Mouse (Mus musculus): ENCODE measurements at regions not wholly inside any gene's neighbourhood (a gene's known extent, or its start where the extent isn't known, plus 50 kb on each side); places are given as distances from the start of the nearest gene placed in this dataset.
A peak's percentile ranks its signal among the peaks of the same experiment; 100 is the strongest.

DNA sequence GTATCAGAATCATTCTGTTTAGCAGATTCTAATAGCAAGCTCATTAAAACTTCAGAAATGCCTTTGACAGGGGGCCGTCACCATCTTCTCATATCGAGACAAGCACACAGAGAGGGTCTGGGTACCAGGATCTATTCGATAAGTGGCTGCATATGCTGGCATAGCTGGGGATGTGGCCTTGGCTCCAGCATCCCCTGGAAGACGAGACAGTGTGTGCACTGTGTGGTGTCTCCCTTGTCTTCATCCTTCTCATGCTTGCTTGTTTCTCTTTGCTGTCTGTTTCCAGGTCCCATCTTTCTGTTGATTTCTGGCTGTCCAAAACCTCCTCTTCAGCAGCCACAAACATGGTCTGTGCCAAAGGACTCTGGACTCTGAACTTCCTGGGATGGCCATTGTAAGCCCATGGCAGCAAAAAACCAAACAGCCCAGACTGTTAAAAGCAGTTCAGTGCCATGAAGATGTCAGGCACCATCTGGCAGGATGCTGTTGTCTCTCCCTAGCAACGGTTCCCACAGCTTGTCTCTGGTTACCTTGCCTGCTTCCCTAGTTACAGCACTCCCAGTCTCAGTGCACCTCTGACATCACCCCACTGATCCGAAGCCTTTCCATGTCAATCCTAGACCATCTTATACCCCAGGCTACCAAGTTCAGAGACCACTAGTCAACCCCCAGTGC lies 56.5 kb downstream of the Kctd12 start:
- H3K4me1 ChIP-seq (replicated peaks), result peaks cover 15% of the 10 kb centered on the region
- H3K4me3 ChIP-seq, result no peak overlapping the region
- ATAC-seq (ENCODE audit: low read depth), result peak; percentile 88; the same call in 1 of the 2 replicates
- no peak overlapping the region for H3K9ac ChIP-seq
- H3K4me2 ChIP-seq, result no peak overlapping the region
- no peaks in the 10 kb centered on the region for H3K36me3 ChIP-seq
- no peaks in the 10 kb centered on the region for H3K27me3 ChIP-seq
- H3K9me3 ChIP-seq, result no peaks in the 10 kb centered on the region
- no peak overlapping the region for H3K27ac ChIP-seq (replicated peaks)
- 63% methylated on average over 6 of the region's 6 CpGs for WGBS

DNA sequence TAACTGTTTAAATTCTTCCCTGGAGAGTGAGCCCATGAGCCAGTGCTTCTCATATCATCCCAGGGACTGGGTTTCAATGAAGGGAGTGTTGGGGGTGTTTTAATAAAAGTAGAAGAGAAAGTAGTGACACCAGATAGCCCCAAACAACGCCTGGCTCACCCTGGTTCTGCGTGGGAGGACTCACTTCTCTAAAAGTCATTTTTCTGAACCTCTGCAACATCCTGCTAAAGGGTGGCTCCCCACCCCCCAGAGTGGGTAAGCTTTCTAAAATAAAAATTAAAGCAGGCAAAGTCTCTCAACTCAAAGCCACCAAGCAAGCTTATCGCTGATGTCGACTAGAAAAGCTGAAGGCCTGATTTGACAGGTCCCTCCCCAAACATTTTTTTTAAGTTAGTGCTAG lies 57.8 kb downstream of the Kctd12 start:
- ATAC-seq (ENCODE audit: low read depth), result no peak
- H3K27ac ChIP-seq (replicated peaks), result no peak overlapping the region
- H3K4me1 ChIP-seq (replicated peaks), result peaks cover 15% of the 10 kb centered on the region
- no peak overlapping the region for H3K4me3 ChIP-seq
- H3K9me3 ChIP-seq, result no peaks in the 10 kb centered on the region
- H3K36me3 ChIP-seq, result no peaks in the 10 kb centered on the region
- H3K9ac ChIP-seq, result no peak overlapping the region
- H3K27me3 ChIP-seq, result no peaks in the 10 kb centered on the region
- H3K4me2 ChIP-seq, result no peak overlapping the region
- 93% methylated on average over 4 of the region's 4 CpGs for WGBS

DNA sequence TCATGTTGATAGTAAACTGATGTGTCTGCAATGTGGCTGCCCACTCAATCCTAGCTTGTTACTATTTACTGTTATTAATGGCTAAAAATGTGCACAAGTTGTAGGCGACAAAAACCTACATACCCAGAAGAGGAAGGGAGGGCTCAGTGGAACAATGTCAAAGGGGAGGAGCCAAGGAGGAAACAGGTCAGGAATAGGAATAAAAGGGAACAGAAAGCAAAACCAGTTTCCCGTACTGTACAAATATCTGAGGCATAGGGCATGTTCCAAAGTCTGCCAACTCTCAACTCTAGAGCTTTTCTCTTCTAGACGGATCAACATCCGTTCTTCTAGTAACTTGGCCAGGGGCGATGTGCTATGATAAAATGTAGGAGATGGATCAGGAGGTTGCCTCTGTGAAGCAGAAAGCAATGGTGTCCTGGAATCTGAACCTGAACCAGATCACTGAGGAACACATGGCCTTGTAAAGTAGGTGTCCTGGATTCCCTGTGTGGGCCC lies 59.9 kb downstream of the Kctd12 start:
- H3K9ac ChIP-seq, result no peak overlapping the region
- no peak overlapping the region for H3K4me2 ChIP-seq

DNA sequence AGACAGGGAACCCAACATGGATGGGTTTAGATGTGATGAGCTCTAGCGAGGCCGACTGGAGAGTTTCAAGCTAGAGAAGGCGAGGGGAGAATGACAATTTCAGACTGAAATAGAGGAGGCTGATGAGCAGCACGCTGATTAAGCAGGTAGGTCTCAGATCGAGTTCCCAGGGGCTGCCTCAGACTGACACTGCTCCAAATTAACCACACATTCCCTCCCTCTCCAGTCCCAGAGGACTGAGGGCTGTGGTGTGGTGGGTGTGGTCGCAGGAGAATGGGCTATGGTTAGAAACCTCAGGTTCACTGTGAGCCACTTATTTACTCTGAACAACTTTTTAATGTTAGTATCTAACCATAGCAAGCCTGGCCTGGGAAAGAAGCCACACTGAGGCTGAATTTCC lies 62.0 kb downstream of the Kctd12 start:
- Histone ChIP-seq H3K27me3 (no peaks in the 10 kb centered on the region), H3K4me2 (no peak overlapping the region), H3K36me3 (no peaks in the 10 kb centered on the region), H3K9me3 (no peaks in the 10 kb centered on the region), H3K9ac (no peak overlapping the region), H3K4me1 (replicated peaks) (peaks cover 6% of the 10 kb centered on the region), H3K4me3 (no peak overlapping the region), H3K27ac (replicated peaks) (no peak overlapping the region)
- WGBS, result 82% methylated on average over 6 of the region's 6 CpGs
- no peak for ATAC-seq (ENCODE audit: low read depth)

More for the DNA sequence above, 59.9 kb downstream of the Kctd12 start:
- Histone ChIP-seq H3K27ac (replicated peaks) (no peak overlapping the region), H3K27me3 (no peaks in the 10 kb centered on the region), H3K9me3 (no peaks in the 10 kb centered on the region), H3K4me3 (no peak overlapping the region), H3K4me1 (replicated peaks) (peaks cover 15% of the 10 kb centered on the region), H3K36me3 (no peaks in the 10 kb centered on the region)
- 88% methylated on average over 5 of the region's 5 CpGs for WGBS
- ATAC-seq (ENCODE audit: low read depth), result no peak

DNA sequence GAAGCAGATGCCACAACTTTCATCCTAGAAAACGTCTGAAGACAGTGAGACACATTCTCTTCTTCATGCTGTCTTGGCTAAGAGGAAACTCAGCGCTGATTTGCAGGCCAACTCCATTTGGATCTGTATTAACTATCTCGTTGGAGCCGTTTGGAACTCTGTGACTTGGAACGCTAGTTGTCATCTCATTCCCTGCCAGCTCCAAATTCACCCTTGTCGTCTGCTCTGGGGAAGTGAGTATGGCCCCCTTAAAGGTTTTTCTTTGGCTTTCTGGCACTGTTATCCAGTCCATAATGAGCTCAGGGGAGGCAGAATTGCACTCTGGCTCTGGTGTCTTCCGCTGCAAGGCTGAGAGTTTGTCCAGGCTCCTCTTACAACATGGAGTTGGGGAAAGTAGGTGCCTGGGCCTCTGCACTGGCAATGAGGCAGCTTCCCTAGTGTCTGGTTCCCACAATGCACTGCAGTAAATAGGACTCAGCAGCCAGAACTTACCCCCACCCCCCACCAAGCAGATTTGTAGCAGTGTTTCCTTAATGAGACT lies 63.1 kb downstream of the Kctd12 start:
- H3K27me3 ChIP-seq, result no peaks in the 10 kb centered on the region
- WGBS, result 84% methylated on average over 7 of the region's 7 CpGs
- H3K9ac ChIP-seq, result no peak overlapping the region
- no peak overlapping the region for H3K4me3 ChIP-seq
- no peak overlapping the region for H3K27ac ChIP-seq (replicated peaks)
- H3K4me2 ChIP-seq, result no peak overlapping the region
- ATAC-seq (ENCODE audit: low read depth), result no peak
- H3K4me1 ChIP-seq (replicated peaks), result no peaks in the 10 kb centered on the region
- no peaks in the 10 kb centered on the region for H3K9me3 ChIP-seq
- H3K36me3 ChIP-seq, result no peaks in the 10 kb centered on the region

DNA sequence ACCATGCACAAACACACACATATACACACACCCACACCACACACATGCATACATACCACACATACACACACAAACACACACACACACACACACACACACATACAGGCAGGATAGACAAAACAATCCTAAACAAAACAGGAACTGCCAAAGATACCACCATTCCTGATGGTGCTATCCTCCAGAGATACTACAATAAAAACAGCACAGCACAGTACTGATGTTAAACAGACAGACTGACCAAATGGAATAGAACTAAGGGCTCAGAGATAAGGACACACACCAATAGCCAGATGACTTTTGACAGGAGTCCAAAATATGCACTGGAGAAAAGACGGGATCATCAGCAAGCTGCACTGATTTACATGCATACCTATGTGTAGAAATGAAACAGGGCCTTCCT lies 64.5 kb downstream of the Kctd12 start:
- WGBS, result 83% methylated on average over 1 of the region's 1 CpGs
- no peak overlapping the region for H3K4me2 ChIP-seq
- no peaks in the 10 kb centered on the region for H3K4me1 ChIP-seq (replicated peaks)
- no peak overlapping the region for H3K27ac ChIP-seq (replicated peaks)
- no peak overlapping the region for H3K4me3 ChIP-seq
- ATAC-seq (ENCODE audit: low read depth), result no peak
- no peaks in the 10 kb centered on the region for H3K9me3 ChIP-seq
- no peaks in the 10 kb centered on the region for H3K36me3 ChIP-seq
- no peak overlapping the region for H3K9ac ChIP-seq
- H3K27me3 ChIP-seq, result no peaks in the 10 kb centered on the region

DNA sequence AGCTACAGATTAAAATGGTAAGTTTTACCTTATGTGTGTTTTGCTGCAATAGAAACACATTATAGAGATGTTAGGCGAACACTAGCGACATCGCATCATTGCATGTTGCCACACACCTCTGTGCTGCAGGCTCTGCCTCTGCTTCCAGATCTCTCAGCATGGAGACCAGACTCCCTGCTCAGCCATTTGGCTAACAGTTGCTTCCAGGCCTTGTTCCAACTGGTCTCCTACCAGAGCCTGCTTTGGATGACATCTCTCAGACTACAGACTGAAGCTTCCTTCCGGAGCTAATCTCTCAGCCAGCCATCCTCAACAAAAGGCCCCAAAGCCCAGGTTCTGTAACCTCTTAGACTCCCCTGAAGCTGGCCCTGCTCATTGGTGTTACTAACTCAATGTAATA lies 66.5 kb downstream of the Kctd12 start:
- WGBS, result 87% methylated on average over 4 of the region's 4 CpGs
- H3K36me3 ChIP-seq, result no peaks in the 10 kb centered on the region
- no peak overlapping the region for H3K9ac ChIP-seq
- no peak overlapping the region for H3K4me2 ChIP-seq
- ATAC-seq (ENCODE audit: low read depth), result no peak
- H3K4me3 ChIP-seq, result no peak overlapping the region
- no peaks in the 10 kb centered on the region for H3K9me3 ChIP-seq
- H3K4me1 ChIP-seq (replicated peaks), result no peaks in the 10 kb centered on the region
- no peaks in the 10 kb centered on the region for H3K27me3 ChIP-seq
- H3K27ac ChIP-seq (replicated peaks), result no peak overlapping the region

DNA sequence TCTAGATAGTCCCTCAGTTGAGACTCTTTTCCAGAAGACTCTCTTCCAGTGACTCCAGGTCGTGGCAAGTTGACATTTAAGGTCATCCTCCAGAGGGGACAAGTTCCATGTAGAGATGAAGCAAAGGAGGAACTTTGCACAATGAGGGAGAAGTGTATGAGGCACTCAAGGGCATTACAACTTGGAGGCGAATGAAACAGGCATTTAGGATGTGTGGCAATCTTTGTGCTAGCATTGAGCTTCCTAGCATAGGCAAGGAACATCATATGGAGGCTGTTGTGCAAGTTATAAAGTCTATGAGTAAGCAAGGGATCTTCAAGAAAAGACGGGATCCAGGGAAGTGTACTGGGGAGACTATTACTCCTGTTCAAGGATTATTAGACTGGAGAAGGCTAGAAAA lies 70.9 kb downstream of the Kctd12 start:
- no peaks in the 10 kb centered on the region for H3K9me3 ChIP-seq
- no peaks in the 10 kb centered on the region for H3K27me3 ChIP-seq
- H3K27ac ChIP-seq (replicated peaks), result no peak overlapping the region
- no peaks in the 10 kb centered on the region for H3K36me3 ChIP-seq
- H3K9ac ChIP-seq, result no peak overlapping the region
- no peak for ATAC-seq (ENCODE audit: low read depth)
- 76% methylated on average over 3 of the region's 3 CpGs for WGBS
- no peaks in the 10 kb centered on the region for H3K4me1 ChIP-seq (replicated peaks)
- no peak overlapping the region for H3K4me2 ChIP-seq
- H3K4me3 ChIP-seq, result no peak overlapping the region

DNA sequence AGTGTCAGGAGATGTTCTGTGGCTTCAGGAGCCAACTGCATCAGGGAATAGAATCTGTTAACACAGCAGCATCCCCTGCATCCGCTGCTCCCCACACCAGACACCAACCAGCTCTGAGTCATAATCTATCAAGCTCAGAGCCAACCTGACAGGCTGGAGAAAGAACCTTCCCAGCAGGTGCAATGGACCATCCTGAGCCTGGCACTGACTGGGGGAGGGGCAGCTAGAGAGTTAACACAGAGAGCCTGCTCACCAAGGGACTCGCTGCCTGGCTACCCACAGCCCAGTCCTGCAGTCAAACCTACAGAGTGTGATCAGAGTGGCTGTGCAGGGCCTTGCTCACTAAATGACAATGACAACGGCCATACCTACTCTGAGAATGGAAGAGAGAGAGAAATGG lies 73.4 kb downstream of the Kctd12 start:
- H3K9me3 ChIP-seq, result no peaks in the 10 kb centered on the region
- no peak for ATAC-seq (ENCODE audit: low read depth)
- WGBS, result 83% methylated on average over 3 of the region's 3 CpGs
- H3K36me3 ChIP-seq, result no peaks in the 10 kb centered on the region
- H3K4me1 ChIP-seq (replicated peaks), result no peaks in the 10 kb centered on the region
- H3K27ac ChIP-seq (replicated peaks), result no peak overlapping the region
- no peaks in the 10 kb centered on the region for H3K27me3 ChIP-seq
- H3K9ac ChIP-seq, result no peak overlapping the region
- H3K4me2 ChIP-seq, result no peak overlapping the region
- H3K4me3 ChIP-seq, result no peak overlapping the region

DNA sequence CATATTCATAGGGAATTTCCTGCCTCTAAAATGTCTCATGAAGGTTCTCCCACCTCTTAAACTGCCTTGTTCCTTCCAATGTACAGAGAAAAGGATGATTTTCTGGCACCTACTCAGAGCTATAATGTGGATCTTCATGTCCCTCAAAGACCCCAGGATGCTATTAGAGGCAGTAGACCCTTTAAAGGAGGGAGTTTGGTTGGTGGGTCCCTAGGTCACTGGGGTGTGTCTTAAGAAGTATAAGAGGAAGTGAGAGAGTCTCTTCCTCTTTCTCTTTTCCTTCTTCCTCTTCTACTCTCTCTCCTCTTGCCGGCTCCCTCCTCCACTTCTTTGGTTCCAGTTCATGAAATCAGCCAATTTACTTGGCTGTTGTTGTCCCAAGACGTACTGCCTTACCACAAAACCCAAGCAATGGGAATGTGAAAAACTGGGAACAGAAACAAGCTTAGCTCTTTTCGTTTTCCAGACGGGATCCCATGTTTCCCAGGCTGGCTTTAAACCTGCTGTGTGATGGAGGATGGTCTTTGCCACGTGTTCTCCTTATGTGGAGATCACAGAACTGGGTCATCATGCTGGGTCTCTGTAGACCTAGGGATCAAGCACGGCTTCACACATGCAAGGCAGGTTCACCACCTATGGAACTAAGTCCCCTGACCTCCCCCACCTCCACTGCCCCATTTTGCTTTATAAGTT lies 74.9 kb downstream of the Kctd12 start:
- H3K27me3 ChIP-seq, result no peaks in the 10 kb centered on the region
- no peaks in the 10 kb centered on the region for H3K9me3 ChIP-seq
- no peak overlapping the region for H3K4me2 ChIP-seq
- peaks cover 7% of the 10 kb centered on the region; the same call in 1 of the 2 replicates for H3K4me1 ChIP-seq (replicated peaks)
- H3K9ac ChIP-seq, result no peak overlapping the region
- no peak for ATAC-seq (ENCODE audit: low read depth)
- no peak overlapping the region for H3K27ac ChIP-seq (replicated peaks)
- H3K36me3 ChIP-seq, result no peaks in the 10 kb centered on the region
- H3K4me3 ChIP-seq, result no peak overlapping the region
- 84% methylated on average over 6 of the region's 6 CpGs for WGBS

DNA sequence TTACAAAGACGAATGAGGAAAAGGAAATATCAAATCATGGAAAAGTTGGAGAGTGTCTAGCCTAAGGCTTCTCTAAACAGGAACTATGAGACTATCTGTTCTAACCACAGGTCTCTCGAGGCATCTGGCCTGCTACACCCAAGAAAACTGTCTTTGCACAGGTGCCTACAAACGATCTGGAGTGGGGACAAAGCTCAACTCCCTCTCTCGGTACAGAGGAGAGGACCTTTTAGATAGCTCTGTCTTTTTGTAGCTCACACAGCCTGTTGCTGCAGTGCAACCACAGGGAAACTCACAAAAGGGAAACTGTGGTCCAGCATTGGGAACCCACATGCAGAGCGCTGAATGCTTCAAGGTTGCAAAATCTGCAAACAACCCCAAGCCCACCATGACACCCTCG lies 75.6 kb downstream of the Kctd12 start:
- H3K4me1 ChIP-seq (replicated peaks), result peaks cover 7% of the 10 kb centered on the region; the same call in 1 of the 2 replicates
- no peaks in the 10 kb centered on the region for H3K9me3 ChIP-seq
- 86% methylated on average over 6 of the region's 6 CpGs for WGBS
- no peak for ATAC-seq (ENCODE audit: low read depth)
- H3K9ac ChIP-seq, result no peak overlapping the region
- H3K36me3 ChIP-seq, result no peaks in the 10 kb centered on the region
- no peaks in the 10 kb centered on the region for H3K27me3 ChIP-seq
- no peak overlapping the region for H3K4me3 ChIP-seq
- H3K4me2 ChIP-seq, result no peak overlapping the region
- no peak overlapping the region for H3K27ac ChIP-seq (replicated peaks)

DNA sequence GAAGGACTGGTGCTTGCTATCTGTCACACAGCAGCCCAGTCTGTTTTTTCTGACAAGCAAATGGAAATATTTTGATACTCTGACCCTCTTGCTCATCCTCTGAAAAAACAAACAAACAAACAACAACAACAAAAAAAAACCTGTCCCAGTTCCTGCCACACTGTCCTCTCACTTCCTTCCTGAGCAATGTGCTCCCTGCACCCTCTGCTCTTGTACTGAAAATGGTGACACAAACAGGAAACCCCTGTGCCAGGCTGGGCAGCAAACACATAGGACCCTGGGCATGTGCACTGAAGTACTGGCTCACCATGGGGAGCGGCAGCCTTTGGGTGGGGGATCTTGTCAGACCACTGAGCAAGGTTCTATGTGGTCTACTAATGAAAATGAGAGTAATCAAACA lies 76.2 kb downstream of the Kctd12 start:
- H3K9me3 ChIP-seq, result no peaks in the 10 kb centered on the region
- peaks cover 7% of the 10 kb centered on the region; the same call in 1 of the 2 replicates for H3K4me1 ChIP-seq (replicated peaks)
- H3K27me3 ChIP-seq, result no peaks in the 10 kb centered on the region
- H3K4me2 ChIP-seq, result no peak overlapping the region
- 82% methylated on average over 1 of the region's 1 CpGs for WGBS
- no peaks in the 10 kb centered on the region for H3K36me3 ChIP-seq
- no peak for ATAC-seq (ENCODE audit: low read depth)
- no peak overlapping the region for H3K27ac ChIP-seq (replicated peaks)
- H3K9ac ChIP-seq, result no peak overlapping the region
- H3K4me3 ChIP-seq, result no peak overlapping the region

Measured in neural tube, embryonic 13.5 days (tissue).